ENCODE assay signal across 25 mouse cellular contexts in genomic region chr2:121195466-121195865, GRCm38 (mm10). TPM values are rescaled to one million over a fixed set of nuclear protein-coding genes. Genes with fewer than 3 reads are reported as not detected.
DNase-seq lines count a peak whose midpoint lies in the region; ATAC-seq and TF ChIP-seq lines count a peak whose summit lies in the region.
"Had no signal": no experiment of that assay in that cellular context is flagged by ENCODE, and none has a peak within 500 bp of the region (broad histone marks: within the 10 kb centered on the region; RNA-seq: fewer than 3 reads in every experiment).

No protein-coding gene starts in this region.

- peaks cover 99% of the 10 kb centered on the region for H3K36me3 ChIP-seq in kidney, embryonic 14.5 days (ENCODE audit: control insufficient read depth, insufficient read depth, low read length)

- H3K9ac ChIP-seq in kidney, embryonic 14.5 days (ENCODE audit: low read depth, low read length), result no peak overlapping the region
- H3K9ac ChIP-seq: forebrain, embryonic 13.5 days; heart, embryonic 12.5 days; hindbrain, embryonic 14.5 days; limb, embryonic 15.5 days; liver, embryonic 14.5 days had no signal

- peak; percentile 83 for DNase-seq in heart, adult 11 months
- no peak for DNase-seq in heart, postnatal 25 days (ENCODE audit: low spot score)
- DNase-seq in left cerebral cortex, adult 2 months (ENCODE audit: extremely low spot score in 1 of 2, low spot score in 2 of 2), result peak in 1 of 2 experiments; percentile 29
- DNase-seq in left cerebral cortex, postnatal 10 days (ENCODE audit: extremely low spot score in 1 of 2, low spot score in 2 of 2), result no peak
- DNase-seq in left cerebral cortex, adult 9 months (ENCODE audit: low spot score in 2 of 2), result peak; percentile 52 to 78
- DNase-seq in adrenal gland, adult 2 months, result no peak
- DNase-seq: cerebellum, adult 8-10 months; cerebellum, postnatal 25 days; gastrocnemius, postnatal 25 days; heart, adult 2 months; kidney, adult 18-20 months; kidney, postnatal 36 days; lung, adult 2 months; lung, postnatal 10 days; midbrain, embryonic 14.5 days; retina, postnatal 1 day had no signal

- peaks cover 9% of the 10 kb centered on the region for H3K4me1 ChIP-seq in olfactory bulb, adult 2 months (ENCODE audit: control insufficient read depth, insufficient read depth, low read length)
- no peaks in the 10 kb centered on the region for H3K4me1 ChIP-seq in kidney, embryonic 14.5 days (ENCODE audit: control insufficient read depth, insufficient read depth, low read length)
- H3K4me1 ChIP-seq: forebrain, embryonic 13.5 days; limb, embryonic 10.5 days; limb, embryonic 15.5 days had no signal

- no peak for ATAC-seq in kidney, embryonic 14.5 days (ENCODE audit: low FRiP score, low TSS enrichment)
- ATAC-seq: forebrain, embryonic 13.5 days had no signal

- 51% methylated on average over 9 of the region's 9 CpGs for WGBS in olfactory bulb, adult 2 months
- WGBS in kidney, embryonic 14.5 days, result 91% methylated on average over 9 of the region's 9 CpGs

- peak overlapping the region; percentile 79 for H3K27ac ChIP-seq in left cerebral cortex, adult 2 months
- H3K27ac ChIP-seq in olfactory bulb, adult 2 months (ENCODE audit: insufficient read depth, low read depth, low read length), result peak overlapping the region; percentile 71
- no peak overlapping the region for H3K27ac ChIP-seq in kidney, embryonic 14.5 days (ENCODE audit: low read depth, low read length)
- H3K27ac ChIP-seq: forebrain, embryonic 13.5 days; heart, adult 2 months; hindbrain, embryonic 14.5 days; limb, embryonic 10.5 days; limb, embryonic 15.5 days; liver, embryonic 14.5 days; macrophage had no signal

- intact Hi-C loops in heart, postnatal 25 days (cut with DNase I), result no loop called here
- intact Hi-C loops in left cerebral cortex, adult 2 months (cut with DNase I), result loop anchor here (2.0 kb wide), 1 partner anchor 99 kb away; no protein-coding TSS in a partner anchor
- intact Hi-C loops in left cerebral cortex, postnatal 10 days (cut with DNase I), result loop anchor here (5.0 kb wide), 1 partner anchor 102 kb away; no protein-coding TSS in a partner anchor

- H3K4me2 ChIP-seq in kidney, embryonic 14.5 days (replicated peaks; ENCODE audit: low read depth, low read length), result no peak overlapping the region
- H3K4me2 ChIP-seq: forebrain, embryonic 13.5 days; heart, embryonic 12.5 days; hindbrain, embryonic 14.5 days; limb, embryonic 15.5 days had no signal

- no peaks in the 10 kb centered on the region for H3K9me3 ChIP-seq in kidney, embryonic 14.5 days (ENCODE audit: control insufficient read depth, low read length)
- H3K9me3 ChIP-seq: forebrain, embryonic 13.5 days; heart, embryonic 12.5 days; limb, embryonic 10.5 days; limb, embryonic 15.5 days had no signal

- TF ChIP-seq CTCF in left cerebral cortex, adult 2 months (IDR thresholded peaks at IDR 0.05), result no peak
- TF ChIP-seq CTCF in olfactory bulb, adult 2 months (IDR thresholded peaks at IDR 0.05; ENCODE audit: insufficient read depth, low read depth, low read length), result no peak

- no peaks in the 10 kb centered on the region for H3K27me3 ChIP-seq in kidney, embryonic 14.5 days (ENCODE audit: control insufficient read depth, insufficient read depth, low read length)
- H3K27me3 ChIP-seq: forebrain, embryonic 13.5 days; heart, embryonic 12.5 days; limb, embryonic 15.5 days had no signal

- no peak for TF ChIP-seq POLR2A in olfactory bulb, adult 2 months (IDR thresholded peaks at IDR 0.05; ENCODE audit: insufficient read depth, low read depth, low read length)

- H3K4me3 ChIP-seq in left cerebral cortex, adult 2 months, result no peak overlapping the region
- H3K4me3 ChIP-seq in olfactory bulb, adult 2 months (ENCODE audit: insufficient read depth, low read depth, low read length), result no peak overlapping the region
- H3K4me3 ChIP-seq in kidney, embryonic 14.5 days (ENCODE audit: low read length), result no peak overlapping the region
- H3K4me3 ChIP-seq: forebrain, embryonic 13.5 days; heart, adult 2 months; heart, embryonic 12.5 days; limb, embryonic 10.5 days; limb, embryonic 15.5 days had no signal

RNA-seq across cellular contexts. Expression of gene Zscan29, which starts 24.5 kb away (rescaled TPM):
- total RNA-seq in heart, postnatal 25 days (2021), result 1 to 10 TPM; 6.6 to 8.2 TPM
- total RNA-seq in left cerebral cortex, adult 2 months (2021), result 1 to 10 TPM; 6.1 to 6.3 TPM
- total RNA-seq in left cerebral cortex, postnatal 10 days (2021), result 1 to 10 TPM; 4.7 to 5.7 TPM
- polyA plus RNA-seq in olfactory bulb, adult 2 months (2012; ENCODE audit: insufficient read depth, insufficient read length, low replicate concordance, missing spikeins), result not detected in 2 replicates
- polyA plus RNA-seq in kidney, embryonic 14.5 days (2014; fragmentation: Nextera tagmentation; extraction: Ambion mirVana), result 9.6 and 13.3 TPM in 2 replicates
- 10 to 100 TPM; 13.5 to 19.6 TPM for total RNA-seq in adrenal gland, adult 2 months (2021)
- 2.6 and 3.1 TPM in 2 replicates for polyA plus RNA-seq in adrenal gland, adult 2 months (2012; rRNA removed)

RNA-seq across cellular contexts. Expression of gene Tubgcp4, which starts 25.0 kb away (rescaled TPM):
- 10 to 100 TPM; 11.4 to 17.6 TPM for total RNA-seq in heart, postnatal 25 days (2021)
- 10 to 100 TPM; 45.7 to 48.6 TPM for total RNA-seq in left cerebral cortex, adult 2 months (2021)
- 10 to 100 TPM; 31.8 to 32.2 TPM for total RNA-seq in left cerebral cortex, postnatal 10 days (2021)
- polyA plus RNA-seq in olfactory bulb, adult 2 months (2012; ENCODE audit: insufficient read depth, insufficient read length, low replicate concordance, missing spikeins), result 263 TPM in 1 of 2 replicates, not detected in the other
- 36.4 and 59.9 TPM in 2 replicates for polyA plus RNA-seq in kidney, embryonic 14.5 days (2014; fragmentation: Nextera tagmentation; extraction: Ambion mirVana)
- total RNA-seq in adrenal gland, adult 2 months (2021), result 10 to 100 TPM; 38.6 to 42.4 TPM
- 28.4 and 42.1 TPM in 2 replicates for polyA plus RNA-seq in adrenal gland, adult 2 months (2012; rRNA removed)

RNA-seq across cellular contexts. Expression of gene Lcmt2, which starts 55.0 kb away (rescaled TPM):
- 1 to 10 TPM; 9.5 to 9.7 TPM for total RNA-seq in heart, postnatal 25 days (2021)
- 1 to 10 TPM; 6.5 to 7.7 TPM for total RNA-seq in left cerebral cortex, adult 2 months (2021)
- total RNA-seq in left cerebral cortex, postnatal 10 days (2021), result 1 to 10 TPM; 8.0 to 8.9 TPM
- polyA plus RNA-seq in olfactory bulb, adult 2 months (2012; ENCODE audit: insufficient read depth, insufficient read length, low replicate concordance, missing spikeins), result not detected in 2 replicates
- 15.0 and 22.1 TPM in 2 replicates for polyA plus RNA-seq in kidney, embryonic 14.5 days (2014; fragmentation: Nextera tagmentation; extraction: Ambion mirVana)
- total RNA-seq in adrenal gland, adult 2 months (2021), result 10 to 100 TPM in 1 of 2 experiments, 1 to 10 TPM in 1; 7.0 to 11.8 TPM
- polyA plus RNA-seq in adrenal gland, adult 2 months (2012; rRNA removed), result 17.9 and 18.1 TPM in 2 replicates

RNA-seq across cellular contexts. Expression of gene Adal, which starts 55.2 kb away (rescaled TPM):
- 1 to 10 TPM; 8.0 to 9.9 TPM for total RNA-seq in heart, postnatal 25 days (2021)
- 10 to 100 TPM; 18.2 to 19.9 TPM for total RNA-seq in left cerebral cortex, adult 2 months (2021)
- total RNA-seq in left cerebral cortex, postnatal 10 days (2021), result 10 to 100 TPM; 17.7 to 17.8 TPM
- polyA plus RNA-seq in olfactory bulb, adult 2 months (2012; ENCODE audit: insufficient read depth, insufficient read length, low replicate concordance, missing spikeins), result not detected in 2 replicates
- 16.0 and 22.7 TPM in 2 replicates for polyA plus RNA-seq in kidney, embryonic 14.5 days (2014; fragmentation: Nextera tagmentation; extraction: Ambion mirVana)
- total RNA-seq in adrenal gland, adult 2 months (2021), result 10 to 100 TPM; 19.1 to 20.6 TPM
- 11.7 and 12.8 TPM in 2 replicates for polyA plus RNA-seq in adrenal gland, adult 2 months (2012; rRNA removed)

Comparison
In these comparisons a context has a peak if more than half of its experiments do, and no peak if none do; other contexts are left out.
1. DNase-seq: peak in heart, adult 11 months (single experiment) and left cerebral cortex, adult 9 months (2 of 2); none in heart, postnatal 25 days (single experiment), left cerebral cortex, postnatal 10 days (0 of 2) and adrenal gland, adult 2 months (single experiment).